Mouse (Mus musculus): ENCODE measurements around the gene Cct2.
"Not testable (repeated sequence)": the region's sequence is repeated elsewhere in the genome, so short reads cannot be mapped to it uniquely, and the experiment has no call there.

Cct2 gene

DNA sequence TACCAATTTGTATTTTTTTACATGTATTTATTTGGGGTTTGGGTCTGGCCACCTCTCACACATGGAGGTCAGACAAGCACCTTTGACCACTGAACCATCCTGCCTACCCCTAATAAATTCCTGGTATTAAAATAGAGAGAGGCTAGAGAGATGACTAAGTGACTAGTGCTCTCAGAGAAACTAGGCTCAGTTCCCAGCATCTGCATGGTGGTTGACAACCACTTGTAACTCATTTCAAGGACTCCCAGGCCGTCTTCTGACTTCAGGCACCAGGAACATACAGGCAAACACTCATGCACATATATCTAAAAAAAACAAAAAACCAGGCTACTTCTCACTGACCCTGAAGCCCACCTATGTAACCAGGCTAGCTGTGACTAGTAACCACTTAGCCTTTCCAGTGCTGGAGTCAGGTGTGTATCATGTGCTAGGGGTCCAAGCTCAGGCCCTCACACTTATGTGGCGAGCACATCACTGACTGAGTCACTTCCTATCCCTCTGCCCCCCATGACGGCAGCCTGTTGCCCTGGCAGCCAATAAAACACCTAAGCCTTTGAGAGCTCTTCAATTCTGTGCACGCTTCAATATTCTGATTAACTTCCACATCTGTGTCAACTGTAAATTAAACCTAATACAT, 13.5 kb downstream of the Cct2 start:
- DNase-seq (ENCODE audit: low spot score): no peak

DNA sequence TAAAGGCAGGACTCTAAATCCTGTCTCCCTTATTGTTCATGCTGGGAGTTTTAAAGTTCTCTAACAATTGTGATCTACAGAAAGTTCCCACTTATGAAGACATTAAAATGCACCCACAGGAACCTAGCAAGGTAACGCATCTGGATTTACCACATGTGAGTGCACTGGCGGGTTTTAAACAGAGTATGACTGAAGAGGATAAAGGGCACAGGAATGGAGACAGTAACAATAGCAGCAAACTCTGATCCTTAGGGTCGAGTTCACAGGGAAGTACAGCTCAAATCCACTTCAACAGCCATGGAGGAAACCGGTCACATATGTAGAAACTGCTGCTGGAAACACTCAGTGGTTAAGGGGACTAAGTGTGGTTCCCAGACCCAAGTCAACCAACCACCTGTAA, 14.4 kb downstream of the Cct2 start:
- DNase-seq (ENCODE audit: low spot score): no peak

- no peak for DNase-seq (ENCODE audit: low spot score)
Observed at GRCm38 (mm10) chr10:117045175-117046056, 18.2 kb downstream of the Cct2 start, which contains the start of gene Lrrc10. Lrrc10 (plus strand) TSS chr10:117045341.

- not testable (repeated sequence) for DNase-seq (ENCODE audit: low spot score)
Observed at GRCm38 (mm10) chr10:117043497-117044166, 20.0 kb downstream of the Cct2 start.

- no peak for DNase-seq (ENCODE audit: low spot score)
Observed at GRCm38 (mm10) chr10:117042295-117042694, 21.3 kb downstream of the Cct2 start.

DNA sequence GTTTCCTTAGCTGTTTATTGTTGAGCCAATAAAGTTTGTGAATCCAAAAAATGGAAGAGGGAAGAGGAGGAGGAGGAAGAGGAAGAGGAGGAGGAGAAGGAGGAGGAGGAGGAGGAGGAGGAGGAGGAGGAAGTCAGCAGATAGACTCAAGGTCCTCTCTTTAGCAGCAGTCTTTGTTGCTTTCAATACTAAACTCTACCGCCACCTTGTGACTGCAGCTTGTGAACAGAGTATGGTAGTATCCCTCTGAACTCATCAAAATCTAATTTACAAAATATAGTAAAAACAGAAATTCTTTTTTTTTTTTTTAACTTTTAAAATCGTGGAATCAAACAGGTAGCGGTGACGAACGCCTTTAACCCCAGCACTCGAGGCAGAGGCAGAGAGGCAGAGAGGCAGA, 23.3 kb downstream of the Cct2 start:
- no peak for DNase-seq (ENCODE audit: low spot score)

DNA sequence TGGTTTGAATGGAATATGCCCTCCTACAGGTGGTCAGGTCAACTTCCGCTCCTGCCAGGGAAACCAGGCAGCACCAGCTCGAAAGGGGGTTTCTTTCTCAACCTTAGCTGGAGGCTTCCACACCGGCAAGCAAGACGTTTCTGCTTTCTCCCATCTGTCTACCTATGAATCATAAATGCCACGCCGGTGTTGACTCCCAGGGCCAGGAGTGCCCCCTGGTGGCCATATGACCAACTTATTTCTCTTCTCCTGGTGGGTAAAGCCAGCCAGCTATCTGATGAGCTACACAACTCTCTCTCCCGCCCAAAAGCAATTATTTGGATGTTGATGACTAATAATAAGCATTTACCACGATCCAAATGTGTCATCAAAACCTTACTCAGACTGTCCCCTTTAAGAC, 29.8 kb downstream of the Cct2 start:
- DNase-seq (ENCODE audit: low spot score): peak; percentile 68

- no peak for DNase-seq (ENCODE audit: low spot score)
Observed at GRCm38 (mm10) chr10:117031160-117031559, 32.5 kb downstream of the Cct2 start.

- DNase-seq (ENCODE audit: low spot score): no peak
Observed at GRCm38 (mm10) chr10:117026176-117026575, 37.4 kb downstream of the Cct2 start.

DNA sequence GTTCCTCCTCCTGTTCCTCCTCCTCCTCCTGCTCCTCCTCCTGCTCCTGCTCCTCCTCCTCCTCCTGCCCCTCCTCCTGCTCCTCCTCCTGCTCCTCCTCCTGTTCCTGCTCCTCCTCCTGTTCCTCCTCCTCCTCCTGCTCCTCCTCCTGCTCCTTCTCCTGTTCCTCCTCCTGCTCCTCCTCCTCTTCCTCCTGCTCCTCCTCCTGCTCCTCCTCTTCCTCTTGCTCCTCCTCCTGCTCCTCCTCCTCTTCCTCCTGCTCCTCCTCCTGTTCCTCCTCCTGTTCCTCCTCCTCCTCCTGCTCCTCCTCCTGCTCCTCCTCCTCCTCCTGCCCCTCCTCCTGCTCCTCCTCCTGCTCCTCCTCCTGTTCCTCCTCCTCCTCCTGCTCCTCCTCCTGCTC, 37.8 kb downstream of the Cct2 start:
- DNase-seq (ENCODE audit: low spot score): not testable (repeated sequence)

DNA sequence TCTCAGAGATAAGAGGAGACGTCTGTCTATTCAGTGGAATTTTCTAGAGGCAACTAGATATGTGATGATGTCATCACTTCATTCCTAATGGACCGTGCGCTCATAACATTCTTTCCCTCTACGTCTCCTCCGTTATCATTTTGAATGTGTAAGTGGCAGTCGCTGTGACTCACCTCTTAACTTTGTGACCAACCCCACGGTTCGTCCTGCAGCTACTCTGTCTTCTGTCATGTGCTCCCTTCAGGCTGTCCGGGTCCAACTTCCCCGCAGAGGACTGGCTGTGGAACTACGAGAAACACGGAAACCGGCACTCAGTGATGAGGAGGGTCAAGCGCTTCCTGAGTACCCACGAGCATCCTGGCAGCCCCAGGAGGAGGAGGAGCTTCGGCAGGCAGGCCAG, 39.9 kb downstream of the Cct2 start:
- no peak for DNase-seq (ENCODE audit: low spot score)

DNA sequence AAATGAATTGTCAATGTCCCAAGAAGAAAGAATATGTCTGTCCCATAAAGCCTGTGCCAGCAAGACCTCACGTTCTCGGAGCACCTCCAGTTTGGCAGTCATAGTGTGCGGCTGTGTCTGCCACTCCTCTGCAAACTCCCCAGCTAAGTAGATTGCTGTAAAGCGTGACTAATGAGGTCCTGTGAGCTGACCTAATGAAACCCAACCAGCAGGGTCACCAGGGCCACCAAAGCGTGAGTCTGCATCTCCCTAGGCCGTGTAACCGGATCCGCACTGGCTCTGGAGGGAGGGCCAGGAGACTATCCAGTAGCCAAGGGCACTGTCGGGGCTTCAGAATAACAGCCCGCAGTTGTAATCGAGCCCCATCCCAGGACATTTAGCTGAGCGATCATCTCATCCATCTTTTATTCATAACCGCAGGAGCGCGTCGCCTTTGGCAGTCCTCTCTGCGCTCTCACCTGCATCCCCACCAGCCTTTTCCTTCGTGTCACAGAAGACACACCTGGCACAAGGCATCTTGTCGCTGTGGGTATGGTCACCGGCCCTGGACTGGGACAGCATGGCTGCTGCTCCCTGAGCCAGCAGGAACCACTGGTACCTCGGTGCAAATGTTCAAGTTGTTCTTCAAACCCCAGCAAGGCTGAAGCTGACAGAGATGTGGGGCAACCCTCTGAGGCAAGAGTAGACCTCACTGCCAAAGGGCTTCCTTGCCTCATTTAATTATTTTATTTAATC, 42.4 kb downstream of the Cct2 start:
- no peak for DNase-seq (ENCODE audit: low spot score)

- DNase-seq (ENCODE audit: low spot score): no peak
Observed at GRCm38 (mm10) chr10:117018281-117018840, 45.3 kb downstream of the Cct2 start.

DNA sequence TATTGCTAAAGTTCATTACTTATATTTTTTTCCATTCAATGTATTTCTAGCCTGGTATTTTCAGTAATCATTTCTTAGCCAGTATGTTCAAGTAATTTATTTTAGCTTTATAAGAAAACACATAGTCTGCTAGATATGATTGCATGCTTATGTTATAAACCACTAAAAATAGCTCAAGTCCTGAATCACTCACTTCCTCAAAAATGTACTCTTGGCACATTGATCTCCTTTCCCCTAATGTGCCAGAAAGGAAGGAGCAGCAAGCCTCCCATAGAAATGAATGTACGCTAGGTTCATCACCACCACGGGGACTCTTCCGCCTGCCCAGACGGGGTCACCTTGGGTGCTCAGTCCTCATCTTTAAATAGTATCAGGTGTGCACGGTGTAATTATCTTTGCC, 49.0 kb downstream of the Cct2 start:
- no peak for DNase-seq (ENCODE audit: low spot score)

DNA sequence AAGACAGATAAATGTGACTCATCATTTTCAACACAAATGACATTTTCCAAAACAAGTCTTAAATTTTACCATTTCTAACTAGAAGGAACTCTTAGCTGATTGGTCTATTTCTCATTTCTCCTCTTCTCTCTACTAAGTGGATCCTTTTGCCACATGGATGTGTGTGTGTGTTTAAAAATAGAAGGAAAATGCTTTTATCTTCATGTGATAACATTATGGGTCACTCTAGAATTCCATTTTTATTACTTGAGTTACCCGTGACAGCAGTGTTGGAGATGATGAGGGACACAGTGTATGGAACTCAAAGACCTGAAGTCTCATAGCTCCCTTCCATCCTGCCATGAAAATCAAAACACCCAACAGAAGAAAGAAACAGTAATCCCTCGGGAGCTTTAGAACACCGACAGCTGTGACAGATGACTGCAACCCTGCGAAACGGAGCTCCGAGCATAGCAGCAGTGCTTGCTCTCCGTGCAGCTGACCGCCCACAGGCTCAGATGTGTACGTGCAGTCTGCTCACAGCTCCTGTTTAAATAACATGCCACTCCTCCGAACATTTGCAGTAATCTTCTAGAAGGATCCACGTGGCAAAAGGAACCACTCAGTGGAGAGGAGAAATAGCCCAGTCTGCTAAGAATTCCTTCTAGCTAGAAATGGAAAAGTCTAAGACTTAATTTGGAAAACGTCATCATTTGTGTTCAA, 49.8 kb downstream of the Cct2 start:
- no peak for DNase-seq (ENCODE audit: low spot score)

DNA sequence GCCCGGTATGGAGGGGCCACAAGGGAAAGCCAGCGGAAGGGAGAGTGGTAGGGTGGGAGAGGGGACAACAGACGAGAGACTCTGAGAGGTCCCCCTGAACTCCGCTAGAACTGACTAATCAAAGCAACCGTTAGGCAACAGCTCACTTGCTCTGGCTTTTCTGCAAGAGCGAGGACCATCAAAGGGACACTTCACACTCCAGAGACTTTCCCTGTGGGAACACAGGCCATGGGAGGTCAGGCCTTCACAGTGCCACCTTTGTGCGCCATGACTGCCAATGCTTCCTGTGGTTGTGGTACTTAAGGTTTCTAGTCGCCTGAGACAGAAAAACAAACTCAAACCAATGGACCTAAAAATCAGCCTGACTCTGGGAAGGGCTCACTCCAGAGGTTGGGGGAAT, 52.6 kb downstream of the Cct2 start:
- DNase-seq (ENCODE audit: low spot score): no peak

- no peak for DNase-seq (ENCODE audit: low spot score)
Observed at GRCm38 (mm10) chr10:117009691-117010090, 53.9 kb downstream of the Cct2 start.

- DNase-seq (ENCODE audit: low spot score): no peak
Observed at GRCm38 (mm10) chr10:117005707-117006464, 57.7 kb downstream of the Cct2 start.

DNA sequence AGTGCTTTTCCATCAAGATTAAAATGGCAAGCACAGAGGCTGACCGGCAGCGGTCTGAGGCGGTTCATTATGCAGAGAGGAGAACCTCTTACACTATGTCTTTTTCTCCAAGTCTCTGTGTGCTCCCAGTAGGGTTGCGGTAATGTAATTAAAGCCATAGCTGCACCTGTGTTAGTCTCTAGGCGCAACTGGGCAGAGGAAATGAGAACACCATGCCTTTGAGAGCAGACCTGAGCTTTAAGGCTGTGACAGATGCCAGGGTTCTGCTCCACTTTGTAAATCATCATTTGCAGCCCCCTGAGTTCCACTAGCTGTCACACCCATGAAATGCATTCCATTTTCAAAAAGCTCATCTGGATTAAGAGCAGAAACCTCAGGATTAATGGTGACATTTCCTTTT, 58.9 kb downstream of the Cct2 start:
- no peak for DNase-seq (ENCODE audit: low spot score)

Measured in ovary, postnatal 14 days (tissue).